Mouse (Mus musculus): ENCODE measurements around the gene Man1c1.

DNA sequence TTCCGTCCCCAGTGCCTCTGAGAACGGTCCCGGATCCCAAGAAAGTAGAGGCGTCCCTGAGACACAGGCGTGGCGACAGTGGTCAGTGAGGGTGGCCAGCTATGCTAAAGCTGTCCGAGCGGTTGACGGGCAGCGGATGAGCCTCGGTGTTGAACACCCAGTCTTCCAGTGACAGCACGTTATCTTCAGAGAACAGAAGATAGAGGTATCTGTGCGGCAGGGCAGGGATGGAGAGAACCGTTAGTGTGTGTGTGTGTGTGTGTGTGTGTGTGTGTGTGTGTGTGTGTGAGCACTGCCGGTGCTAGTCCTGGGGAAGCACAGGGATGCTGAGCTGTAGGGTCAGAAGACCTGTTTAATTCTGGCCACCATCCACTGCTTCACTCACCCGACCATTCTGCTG lies 140.5 kb downstream of the Man1c1 start:
- TF ChIP-seq CTCF (IDR thresholded peaks at IDR 0.05; ENCODE audit: low read depth) = no peak
- no peak for TF ChIP-seq EP300 (optimal IDR thresholded peaks at IDR 0.05)
